Mouse (Mus musculus) retina, postnatal 7 days (tissue): ENCODE data around the gene Fam184a.
"Not testable (repeated sequence)": the region's sequence is repeated elsewhere in the genome, so short reads cannot be mapped to it uniquely, and the experiment has no call there.

ENCODE experiments used
- DNase-seq: peaks from one replicate; pipeline ENCODE4 v3.0.0-alpha.2; 2012; ENCODE audit warnings: low read depth, low spot score

Fam184a gene

GRCm38 (mm10) chr10:53691263-53691662 is 59.7 kb downstream of the Fam184a start:
- DNase-seq, result no peak

DNA sequence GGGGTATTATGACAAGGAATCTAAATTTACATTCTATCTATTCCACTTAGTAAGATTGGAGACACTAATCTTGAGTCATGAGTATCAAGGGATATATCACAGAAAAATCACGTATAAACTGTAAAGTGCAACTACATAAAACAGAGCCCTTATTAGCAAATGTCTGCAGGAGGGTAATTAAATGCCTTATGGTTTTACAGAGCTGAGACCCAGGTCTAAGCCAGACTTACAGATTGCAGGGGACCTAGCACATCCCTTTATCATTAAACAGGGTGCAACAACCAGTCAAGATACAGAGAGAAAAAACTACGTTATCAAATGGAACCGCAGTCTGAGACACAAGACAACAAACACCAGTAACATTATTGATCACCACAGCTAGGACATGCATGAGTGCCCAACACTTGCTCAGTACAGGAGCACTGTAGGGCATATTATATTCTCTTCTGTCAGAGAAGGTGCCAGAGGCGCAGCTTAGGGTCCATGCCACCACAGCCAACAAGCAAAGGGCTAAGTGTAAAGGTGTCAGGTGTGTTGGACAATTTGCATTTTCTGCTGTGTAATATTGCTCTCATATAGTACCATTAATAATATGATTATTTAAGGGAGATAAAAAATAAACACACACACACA is 61.9 kb downstream of the Fam184a start:
- no peak for DNase-seq

DNA sequence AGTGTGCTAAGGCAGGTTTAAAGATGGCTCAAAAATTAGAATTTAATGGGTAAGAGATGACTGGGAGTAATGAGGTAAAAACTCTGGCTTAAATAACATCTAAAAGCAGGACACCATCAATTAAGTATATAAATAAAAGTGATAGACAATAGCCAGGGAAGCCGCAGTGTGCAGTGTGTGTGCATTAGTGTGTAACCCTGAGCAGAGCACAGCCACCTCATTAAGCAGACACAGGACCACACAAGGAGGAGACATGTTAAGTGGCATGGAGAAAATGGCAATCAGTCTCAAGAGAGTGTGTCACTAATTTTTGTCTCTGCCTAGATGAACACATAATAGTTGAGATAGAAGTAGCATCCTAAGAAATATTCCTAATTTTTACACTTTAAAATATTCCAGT is 62.4 kb downstream of the Fam184a start:
- no peak for DNase-seq

GRCm38 (mm10) chr10:53687888-53688287 is 63.0 kb downstream of the Fam184a start:
- DNase-seq, result no peak

DNA sequence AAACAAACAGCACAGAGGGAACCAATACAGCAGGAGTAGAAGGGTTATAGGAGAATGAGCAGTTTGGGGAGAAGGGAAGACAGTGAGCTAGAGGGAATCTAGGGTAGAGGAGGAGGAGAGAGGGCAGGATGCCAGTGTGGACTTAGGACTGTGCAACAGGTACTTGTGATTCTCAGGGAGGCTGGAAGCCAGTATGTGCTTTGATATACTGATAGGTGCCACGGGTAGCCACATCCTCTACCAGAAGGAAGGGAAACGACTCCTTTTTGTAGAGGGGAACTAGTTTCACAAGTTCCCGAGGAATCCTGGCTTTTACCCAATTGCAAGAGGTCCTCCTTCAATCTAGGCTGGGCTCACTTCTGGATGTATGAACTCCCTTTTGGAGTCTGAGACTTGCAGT is 65.1 kb downstream of the Fam184a start:
- DNase-seq, result no peak

DNA sequence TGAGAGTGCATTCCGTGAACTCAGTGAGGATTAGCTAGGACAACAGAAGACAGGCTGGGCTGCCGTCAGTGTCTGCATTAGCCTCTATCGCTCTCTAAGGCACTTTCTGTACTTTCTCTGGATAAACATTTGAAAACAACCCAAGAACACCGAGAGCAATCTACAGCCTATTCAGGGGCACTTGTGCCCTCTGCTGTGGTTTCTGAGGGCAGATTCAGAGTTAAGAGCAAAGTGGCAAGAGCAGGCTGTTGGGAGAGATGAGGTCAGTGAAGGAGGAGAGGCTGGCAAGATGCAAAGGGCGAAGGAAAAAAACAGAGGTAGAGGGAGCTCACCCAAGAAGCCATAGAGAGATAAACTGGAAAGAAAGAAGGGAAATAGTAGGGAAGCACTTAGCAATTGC is 67.7 kb downstream of the Fam184a start:
- DNase-seq, result no peak

- DNase-seq, result no peak
Observed at GRCm38 (mm10) chr10:53679690-53680557, 71.0 kb downstream of the Fam184a start.

DNA sequence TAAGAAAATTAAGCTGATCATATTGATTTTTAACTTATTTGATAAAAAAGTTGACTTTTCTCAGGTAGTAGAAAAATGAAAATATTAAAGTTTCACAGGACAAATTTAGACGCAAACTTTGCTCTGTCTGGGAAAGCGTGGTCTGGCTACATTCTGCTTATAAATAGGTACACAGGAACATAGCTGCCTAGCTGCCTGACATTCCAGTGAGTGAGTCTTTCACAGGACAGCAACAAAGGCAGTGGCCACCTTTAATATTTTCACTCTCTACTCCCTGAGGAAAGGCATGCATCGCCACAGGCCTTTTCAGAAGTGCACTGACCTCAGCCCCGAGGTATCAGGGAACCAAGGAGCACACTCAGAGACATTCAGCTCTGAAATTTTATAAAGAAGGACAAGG is 89.1 kb downstream of the Fam184a start:
- no peak for DNase-seq

DNA sequence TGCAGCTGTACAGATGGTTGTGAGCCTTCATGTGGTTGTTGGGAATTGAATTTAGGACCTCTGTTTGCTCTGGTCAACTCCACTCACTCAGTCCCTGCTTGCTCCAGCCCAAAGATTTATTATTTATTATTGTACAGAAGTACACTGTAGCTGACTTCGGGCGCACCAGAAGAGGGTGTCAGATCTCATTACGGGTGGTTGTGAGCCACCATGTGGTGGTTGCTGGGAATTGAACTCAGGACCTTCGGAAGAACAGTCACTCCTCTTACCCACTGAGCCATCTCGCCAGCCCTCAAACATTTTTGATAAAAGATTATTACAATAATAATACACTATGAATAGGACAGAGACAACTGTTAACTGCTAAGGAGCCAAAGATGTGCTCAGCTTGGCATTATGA is 96.7 kb downstream of the Fam184a start:
- not testable (repeated sequence) for DNase-seq

DNA sequence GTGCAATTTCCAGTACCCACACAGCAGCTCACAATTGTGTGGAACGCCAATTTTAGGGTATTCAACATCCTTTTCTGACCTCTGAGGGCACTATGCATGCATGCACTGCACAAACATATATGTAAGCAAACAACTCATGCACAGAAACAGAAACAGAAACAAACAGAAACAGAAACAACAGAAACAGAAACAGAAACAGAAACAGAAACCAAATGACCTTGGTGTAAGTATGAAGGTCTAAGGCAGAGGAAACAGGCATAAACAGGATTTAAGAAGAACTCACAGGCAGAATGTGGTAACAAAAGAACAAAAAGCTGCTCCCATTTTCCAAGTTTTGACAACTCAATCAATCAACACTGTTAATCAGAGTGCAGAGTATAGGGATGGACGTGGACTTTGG is 100.2 kb downstream of the Fam184a start:
- DNase-seq, result no peak

- DNase-seq, result peak; percentile 33
Observed at GRCm38 (mm10) chr10:53641507-53641906, 109.4 kb downstream of the Fam184a start.

DNA sequence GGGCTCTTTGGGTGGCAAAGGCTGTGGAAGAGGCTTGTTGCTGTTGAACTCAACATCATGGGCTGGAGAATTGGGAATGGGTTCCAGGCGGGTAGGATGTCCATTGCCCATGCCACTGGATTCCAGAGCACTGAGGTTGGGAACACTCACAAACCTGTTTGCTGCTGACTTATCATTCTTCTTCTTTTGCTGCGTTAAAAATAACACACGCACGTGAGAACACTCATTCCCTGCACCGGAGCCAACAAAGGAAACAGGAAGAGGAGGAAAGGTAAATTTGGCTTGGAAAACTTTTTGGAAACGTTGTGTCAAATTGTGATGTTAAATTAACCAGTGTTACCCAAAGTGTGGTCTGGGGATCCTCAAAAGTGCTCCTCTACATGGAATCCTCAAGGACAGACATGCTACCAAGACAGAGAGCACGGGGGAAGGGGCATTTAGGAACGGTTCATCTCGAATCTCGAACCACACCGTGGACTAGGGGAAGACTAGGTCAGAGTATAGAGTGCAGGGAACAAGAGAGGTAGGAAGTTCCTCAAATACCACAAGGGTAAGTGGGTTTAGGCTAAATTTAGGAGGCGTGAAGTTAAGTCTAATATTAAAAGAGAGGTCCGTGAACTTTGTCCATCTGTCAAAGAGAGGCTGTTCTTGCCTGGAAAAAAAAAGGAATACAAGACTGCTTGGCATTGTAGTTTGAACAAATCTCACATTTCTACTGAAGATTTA is 115.5 kb downstream of the Fam184a start:
- DNase-seq, result no peak

DNA sequence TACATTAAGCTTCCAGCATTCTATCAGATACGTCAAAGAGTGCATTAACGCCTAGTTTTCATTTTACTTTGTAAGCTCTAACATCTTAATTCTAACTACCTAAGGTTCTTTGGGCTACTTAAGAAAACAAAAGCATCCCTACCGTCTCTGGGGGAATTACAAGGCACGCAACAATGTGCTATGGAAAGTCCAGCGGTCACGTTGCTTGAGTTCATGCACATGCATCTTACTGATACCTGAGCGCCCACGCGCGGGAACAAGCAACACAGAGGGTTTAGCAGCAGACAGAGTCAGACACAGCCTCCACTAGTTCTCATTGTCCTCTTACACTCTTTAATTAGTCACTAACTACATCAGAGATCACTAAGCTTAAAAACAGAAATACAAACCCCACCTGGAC is 116.8 kb downstream of the Fam184a start:
- no peak for DNase-seq

- not testable (repeated sequence) for DNase-seq
Observed at GRCm38 (mm10) chr10:53630339-53630738, 120.6 kb downstream of the Fam184a start, which contains the start of gene Mcm9. Mcm9 (minus strand) TSS chr10:53630439.

DNA sequence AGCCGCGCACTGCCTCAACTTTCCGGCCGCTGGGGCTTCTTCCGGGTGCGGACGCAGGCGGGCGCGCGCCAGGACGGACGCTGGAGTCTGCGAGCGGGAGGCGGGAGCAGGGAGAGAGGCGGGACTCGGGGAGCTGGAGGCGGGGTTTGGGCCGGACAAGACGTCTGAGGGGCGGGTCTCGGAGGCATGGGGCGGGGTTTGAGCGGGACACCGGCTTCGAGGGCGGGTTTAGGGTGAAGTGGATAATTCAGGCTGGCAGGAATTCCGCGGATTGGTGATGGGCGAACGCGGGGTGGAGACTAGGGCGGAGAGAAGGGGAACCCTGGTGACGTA is 121.0 kb downstream of the Fam184a start:
- DNase-seq, result peak; percentile 93

DNA sequence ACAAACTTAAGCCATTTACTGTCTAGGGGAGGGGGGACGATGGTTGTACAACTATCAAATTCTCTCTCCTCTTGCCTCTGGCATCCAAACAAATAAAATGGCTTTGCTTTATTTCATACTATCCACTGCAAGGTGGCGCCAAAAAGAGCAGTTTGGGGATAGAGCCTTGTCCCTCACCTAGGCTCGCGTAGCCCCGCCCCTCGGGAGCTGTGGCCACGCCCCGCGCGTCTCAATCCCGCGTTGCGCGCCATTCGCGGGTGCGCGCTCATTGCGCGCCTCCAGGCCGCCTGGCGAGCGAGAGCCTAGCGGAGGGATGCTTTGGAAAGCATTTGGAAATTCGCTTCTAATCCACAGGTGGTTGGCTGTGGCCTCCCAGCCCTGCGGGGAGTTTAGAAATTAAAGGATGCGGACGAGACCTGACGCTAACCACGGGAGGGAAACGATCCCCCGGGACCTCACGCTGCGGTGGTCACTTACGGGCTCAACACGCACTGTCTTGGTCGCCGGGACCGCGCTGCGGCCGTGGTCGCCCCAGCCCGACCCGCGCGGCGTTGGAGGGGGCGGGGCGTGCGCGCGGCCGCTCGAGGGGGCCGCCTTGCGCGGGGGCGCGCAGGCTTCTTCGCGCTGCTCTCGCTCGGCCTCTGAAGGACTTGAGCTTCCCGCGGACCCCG is 121.5 kb downstream of the Fam184a start:
- DNase-seq, result peak; percentile 80

DNA sequence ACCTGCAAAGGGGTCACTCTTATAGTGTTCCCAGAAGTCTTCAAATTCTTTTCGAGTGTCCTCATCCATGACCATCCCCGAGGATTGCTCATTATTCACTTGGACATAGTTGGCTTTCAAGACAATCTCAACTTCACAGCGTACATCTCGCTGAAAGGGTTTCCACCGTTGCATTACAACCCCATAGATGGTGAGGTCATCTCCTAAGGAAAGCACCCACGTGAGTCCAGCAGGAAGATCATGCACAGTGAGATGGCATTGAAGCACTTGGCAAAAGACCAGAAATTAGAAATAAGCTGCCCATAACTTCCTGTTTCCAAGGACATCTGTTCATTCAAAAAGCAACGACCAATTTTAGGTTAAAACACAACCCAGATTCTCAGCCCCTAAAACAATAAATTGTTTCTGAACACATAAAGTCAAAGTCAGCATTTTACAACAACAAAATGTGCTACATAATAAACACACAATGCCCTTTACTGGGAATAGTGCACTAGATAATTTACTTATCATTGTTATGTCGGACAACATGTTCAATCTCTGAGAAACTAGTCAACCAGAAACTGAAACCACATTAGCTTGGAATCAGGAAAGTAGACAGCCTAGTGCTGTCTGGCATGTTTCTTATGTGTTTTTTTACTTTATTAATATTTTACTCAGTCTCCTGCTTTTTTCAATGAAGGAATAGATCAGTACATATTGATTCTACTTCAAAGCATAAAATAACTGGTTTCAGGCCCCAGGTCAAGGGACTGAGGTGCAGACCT is 134.9 kb downstream of the Fam184a start:
- DNase-seq, result no peak

- no peak for DNase-seq
Observed at GRCm38 (mm10) chr10:53613955-53614354, 137.0 kb downstream of the Fam184a start.

GRCm38 (mm10) chr10:53612172-53612571 is 138.8 kb downstream of the Fam184a start:
- no peak for DNase-seq

DNA sequence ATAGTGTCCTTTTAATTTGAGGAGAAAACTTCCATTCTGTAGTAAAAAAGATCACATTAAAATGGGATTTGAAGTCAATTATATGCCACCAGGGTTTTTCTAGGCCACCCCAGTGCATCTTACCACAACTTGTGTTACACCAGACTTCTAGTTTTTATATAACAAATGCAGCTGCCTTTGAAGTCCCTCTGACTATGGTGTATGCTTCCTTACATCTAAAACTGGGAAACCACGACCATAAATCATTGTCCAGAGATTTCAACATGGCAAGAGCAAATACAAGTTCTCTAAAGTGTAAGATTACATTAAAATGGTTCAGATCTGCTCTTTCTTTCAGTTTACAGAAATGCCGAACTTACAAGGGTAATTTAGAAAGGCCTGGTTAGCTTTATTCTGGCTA is 142.6 kb downstream of the Fam184a start:
- no peak for DNase-seq

DNA sequence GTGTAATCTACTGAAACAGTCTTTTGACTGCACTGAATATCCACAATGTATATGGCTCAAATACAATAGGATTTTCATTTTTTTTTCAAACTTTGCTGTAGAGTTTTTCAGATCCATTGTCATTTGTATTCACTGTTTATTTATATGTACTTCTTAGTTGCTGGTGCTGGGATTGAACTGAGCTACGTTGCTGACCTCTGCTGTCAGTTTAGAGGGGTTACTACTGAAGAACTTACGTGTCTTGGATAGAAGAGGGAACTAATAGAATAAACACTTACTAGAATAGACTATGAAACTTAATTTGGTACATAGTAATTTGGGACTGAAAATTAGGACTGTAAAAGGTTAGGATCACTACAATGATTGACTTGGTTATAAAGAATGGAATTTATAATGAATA is 145.6 kb downstream of the Fam184a start:
- DNase-seq, result no peak
